Mouse (Mus musculus): ENCODE data around the gene Cyp2c70. TPM values are rescaled to one million over a fixed set of nuclear protein-coding genes. Genes with fewer than 3 reads are reported as not detected.

Cyp2c70 gene
- polyA plus RNA-seq, 1 experiment from 2014 or later = not detected

Other genes starting within 250 kb of the Cyp2c70 start
- gene Cyp2c37, start 194.9 kb downstream of the Cyp2c70 start, polyA plus RNA-seq (2014; fragmentation: Nextera tagmentation; extraction: Ambion mirVana) = not detected in 2 replicates
- gene Cyp2c54, start 113.5 kb downstream of the Cyp2c70 start, polyA plus RNA-seq (2014; fragmentation: Nextera tagmentation; extraction: Ambion mirVana) = not detected in 2 replicates
- gene Cyp2c50, start 97.6 kb downstream of the Cyp2c70 start, polyA plus RNA-seq (2014; fragmentation: Nextera tagmentation; extraction: Ambion mirVana) = not detected in 2 replicates
- 9.0 and 9.4 TPM in 2 replicates for gene Pdlim1, start 84.5 kb upstream of the Cyp2c70 start, polyA plus RNA-seq (2014; fragmentation: Nextera tagmentation; extraction: Ambion mirVana)